Mouse (Mus musculus): Measurements from ENCODE around the gene Rpf2. TPM values are rescaled to one million over a fixed set of nuclear protein-coding genes. Genes with fewer than 3 reads are reported as not detected.

Gene Rpf2
- 5.0 and 6.6 TPM in 2 replicates for total RNA-seq (2023)

DNA sequence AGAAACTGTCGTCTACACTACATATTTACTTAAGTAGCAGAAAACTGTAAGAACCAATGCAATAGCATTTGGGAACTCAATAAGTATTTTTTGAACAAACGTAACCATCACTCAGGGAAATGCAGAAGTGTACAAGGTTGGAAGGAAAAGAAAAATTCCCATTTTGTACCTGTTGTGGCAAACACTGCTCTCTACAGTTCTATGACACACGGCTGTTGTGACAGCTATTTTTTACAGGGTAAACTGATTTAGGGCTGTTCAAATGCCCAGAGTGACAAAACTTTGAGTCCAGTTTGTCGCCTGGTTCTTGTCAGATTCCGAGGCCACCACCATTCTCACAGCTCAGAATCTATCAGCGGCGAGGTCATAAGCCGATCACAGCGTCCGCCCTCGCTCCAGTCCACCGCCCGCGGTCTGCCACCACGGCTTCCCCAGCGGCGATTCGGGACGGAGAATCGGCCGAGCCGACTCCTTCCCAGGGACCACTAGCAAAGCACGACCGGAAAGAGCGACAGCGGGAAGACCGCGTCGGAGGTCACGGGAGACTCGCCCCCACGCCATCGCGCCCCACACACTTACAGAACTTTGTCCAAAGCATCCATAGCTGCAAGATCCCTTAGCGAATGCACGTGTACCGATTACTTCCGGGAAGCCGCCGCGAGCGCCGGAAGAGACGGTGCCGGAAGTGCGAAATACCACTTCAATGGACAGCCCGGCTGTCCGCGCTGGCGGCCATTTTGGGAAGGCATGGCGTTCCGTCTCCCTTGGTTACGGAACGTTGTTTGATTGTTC lies at the start of gene Rpf2:
Rpf2 (minus strand) TSS at position 663 of the 792 bp plus-strand sequence.

DNA sequence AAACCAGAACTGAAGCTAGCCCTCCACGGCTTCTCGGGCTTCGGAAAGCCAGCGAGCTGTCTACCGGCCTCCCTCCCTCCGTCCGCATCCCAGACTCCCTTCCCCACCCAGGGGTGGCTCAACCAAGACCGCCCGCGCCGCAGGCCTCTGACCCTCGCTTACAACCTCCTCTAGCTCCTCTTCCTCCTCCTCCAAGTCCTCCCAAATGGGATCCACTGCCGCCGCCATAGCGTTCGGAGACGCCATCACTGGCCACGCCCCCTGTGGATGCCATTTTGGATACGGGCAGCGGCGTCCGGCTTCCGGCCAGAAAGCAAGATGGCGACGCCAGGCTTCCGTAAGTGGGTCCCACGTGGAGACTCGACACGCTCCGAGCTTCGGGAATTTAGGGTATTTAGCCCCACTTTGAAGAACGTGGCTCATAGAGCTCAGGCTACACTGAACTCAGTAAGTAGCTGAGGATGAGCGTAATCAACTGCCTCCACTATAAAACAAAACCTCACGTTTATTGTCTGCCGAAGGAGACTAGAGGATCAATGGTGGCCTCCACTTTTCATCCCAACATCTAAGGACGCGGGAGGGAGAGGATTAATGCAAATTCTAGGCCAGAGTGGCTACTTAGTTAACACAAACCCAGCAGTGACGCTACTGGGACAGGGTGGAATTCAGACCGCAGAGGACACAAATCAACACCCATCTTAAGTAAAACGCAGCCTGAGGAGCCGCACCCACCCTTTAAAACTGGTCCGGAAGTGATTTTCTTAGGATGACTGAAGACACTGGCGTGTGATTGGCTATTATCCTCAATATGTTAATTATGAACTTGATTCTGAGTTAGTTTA lies 10.8 kb upstream of the Rpf2 start, which contains the start of gene Gtf3c6:
Gtf3c6 (minus strand) TSS at position 695 of the 842 bp plus-strand sequence.

Other genes starting within 250 kb of the Rpf2 start
- gene Mfsd4b1, start 221.8 kb downstream of the Rpf2 start, total RNA-seq (2023), result not detected in 2 replicates
- 13.6 and 17.1 TPM in 2 replicates for gene Slc16a10, start 104.8 kb downstream of the Rpf2 start, total RNA-seq (2023)
- 7.7 and 10.2 TPM in 2 replicates for gene Gtf3c6, start 11.1 kb upstream of the Rpf2 start, total RNA-seq (2023)
- 19.6 and 28.7 TPM in 2 replicates for gene Amd1, start 55.1 kb upstream of the Rpf2 start, total RNA-seq (2023)
- 32.1 and 34.0 TPM in 2 replicates for gene Cdk19, start 92.5 kb upstream of the Rpf2 start, total RNA-seq (2023)